Mouse (Mus musculus) yolk sac, embryonic 10.5 days (tissue): Measurements from ENCODE around the gene Htr1d.

Source experiments
- DNase-seq: peaks from one replicate; pipeline ENCODE4 v3.0.0-alpha.2; 2017; ENCODE audit warnings: low spot score

The Htr1d gene

GRCm38 (mm10) chr4:136452286-136452685, 29.0 kb downstream of the Htr1d start:
- no peak for DNase-seq

- DNase-seq: peak; percentile 86
Measured at GRCm38 (mm10) chr4:136452792-136453191, 29.5 kb downstream of the Htr1d start.

GRCm38 (mm10) chr4:136454850-136455260, 31.5 kb downstream of the Htr1d start:
- peak; percentile 80 for DNase-seq

- no peak for DNase-seq
Measured at GRCm38 (mm10) chr4:136456516-136457218, 33.3 kb downstream of the Htr1d start.

GRCm38 (mm10) chr4:136458276-136458675, 35.0 kb downstream of the Htr1d start:
- DNase-seq: no peak

- DNase-seq: no peak
Measured at GRCm38 (mm10) chr4:136459210-136459609, 35.9 kb downstream of the Htr1d start.

GRCm38 (mm10) chr4:136461206-136461605, 37.9 kb downstream of the Htr1d start:
- DNase-seq: peak; percentile 38

- no peak for DNase-seq
Measured at GRCm38 (mm10) chr4:136461761-136462085, 38.4 kb downstream of the Htr1d start.

GRCm38 (mm10) chr4:136462086-136462838, 38.9 kb downstream of the Htr1d start, which contains the start of gene 6030445D17Rik:
6030445D17Rik (plus strand) TSS chr4:136462250.
- DNase-seq: peak; percentile 83

- DNase-seq: no peak
Measured at GRCm38 (mm10) chr4:136462839-136463178, 39.5 kb downstream of the Htr1d start.

- DNase-seq: no peak
Measured at GRCm38 (mm10) chr4:136463436-136463835, 40.1 kb downstream of the Htr1d start.

GRCm38 (mm10) chr4:136466226-136466625, 42.9 kb downstream of the Htr1d start:
- no peak for DNase-seq

- no peak for DNase-seq
Measured at GRCm38 (mm10) chr4:136468553-136469327, 45.4 kb downstream of the Htr1d start.

- peak; percentile 95 for DNase-seq
Measured at GRCm38 (mm10) chr4:136469371-136469903, 46.1 kb downstream of the Htr1d start, which contains the start of gene Luzp1. Luzp1 (plus strand) TSS chr4:136469761.

- DNase-seq: peak; percentile 89
Measured at GRCm38 (mm10) chr4:136469941-136470346, 46.6 kb downstream of the Htr1d start.

GRCm38 (mm10) chr4:136470347-136471071, 47.2 kb downstream of the Htr1d start:
- DNase-seq: peak; percentile 66

GRCm38 (mm10) chr4:136476692-136477091, 53.4 kb downstream of the Htr1d start:
- DNase-seq: no peak

GRCm38 (mm10) chr4:136486549-136486948, 63.2 kb downstream of the Htr1d start:
- DNase-seq: no peak
